Mouse (Mus musculus) stomach, embryonic 14.5 days (tissue): ENCODE results near the gene Ak8. TPM values are rescaled to one million over a fixed set of nuclear protein-coding genes. Genes with fewer than 3 reads are reported as not detected.
A peak's percentile ranks its signal among the peaks of the same experiment; 100 is the strongest.

Experiments
- ATAC-seq: fragments of 200-750 bp; cut with Nextera tagmentation; 2 replicates; pipeline ENCODE4 v1.8.0; 2017; ENCODE audit warnings: low read depth, moderate TSS enrichment; ENCODE audit not compliant: insufficient number of reproducible peaks, insufficient read depth, low FRiP score
- H3K27ac ChIP-seq: fragments of 300-500 bp; sonication (generic); 2 replicates; pipeline ENCODE4 v1.5.1; 2014; ENCODE audit warnings: mild to moderate bottlenecking, low read length, moderate library complexity, mixed read lengths
- H3K27me3 ChIP-seq: fragments of 300-500 bp; sonication (generic); 2 replicates; pipeline ENCODE4 v1.6.1; 2014; ENCODE audit warnings: low read length, control low read depth, mixed read lengths; ENCODE audit not compliant: control insufficient read depth, insufficient read depth
- H3K36me3 ChIP-seq: fragments of 300-500 bp; sonication (generic); 2 replicates; pipeline ENCODE4 v1.6.1; 2014; ENCODE audit warnings: mild to moderate bottlenecking, control low read depth, low read length, moderate library complexity, mixed read lengths; ENCODE audit not compliant: control insufficient read depth, insufficient read depth
- H3K4me1 ChIP-seq: fragments of 300-500 bp; sonication (generic); 2 replicates; pipeline ENCODE4 v1.6.1; 2014; ENCODE audit warnings: low read length, control low read depth, mixed read lengths; ENCODE audit not compliant: control insufficient read depth, insufficient read depth
- H3K4me2 ChIP-seq: fragments of 300-500 bp; sonication (generic); replicated peaks from 2 replicates; pipeline ENCODE4 v1.6.1; 2014; ENCODE audit warnings: low read depth, low read length, control low read depth
- H3K4me3 ChIP-seq: fragments of 300-500 bp; sonication (generic); 2 replicates; pipeline ENCODE4 v1.5.1; 2014; ENCODE audit warnings: low read depth, low read length, control low read depth
- H3K9ac ChIP-seq: fragments of 300-500 bp; sonication (generic); replicated peaks from 2 replicates; pipeline ENCODE4 v1.6.1; 2014; ENCODE audit warnings: low read depth, mild to moderate bottlenecking, control low read depth, low read length, moderate library complexity, mixed read lengths
- H3K9me3 ChIP-seq: fragments of 300-500 bp; sonication (generic); 2 replicates; pipeline ENCODE4 v1.6.1; 2016; ENCODE audit warnings: low read depth, low read length, control low read depth; ENCODE audit not compliant: control insufficient read depth
- WGBS: fragments of 180-500 bp; shearing (Covaris S2); extraction: QIAGEN DNeasy Blood & Tissue Kit; methylation state at CpG from one replicate; pipeline ENCODE4 v1.1.7; 2014; 5-methylcytosine and 5-hydroxymethylcytosine counted together
- polyA plus RNA-seq: library from polyadenylated mRNA; unstranded; fragments of >200 nt; fragmentation: Nextera tagmentation; extraction: Ambion mirVana; gene quantifications from 2 replicates; pipeline ENCODE4 v1.2.1, GENCODE M21; 2014

The Ak8 gene
- polyA plus RNA-seq, 1 experiment from 2014 or later = 0.42 TPM

- H3K4me3 ChIP-seq = no peak overlapping the region
- H3K9me3 ChIP-seq = no peaks in the 10 kb centered on the region
- peak; percentile 58; the same call in 1 of the 2 replicates for ATAC-seq
- no peak overlapping the region for H3K27ac ChIP-seq
- WGBS = 79% methylated on average over 8 of the region's 8 CpGs
- H3K4me1 ChIP-seq = no peaks in the 10 kb centered on the region
- no peak overlapping the region for H3K9ac ChIP-seq
- no peak overlapping the region for H3K4me2 ChIP-seq
- H3K27me3 ChIP-seq = no peaks in the 10 kb centered on the region
- H3K36me3 ChIP-seq = peaks cover 81% of the 10 kb centered on the region
These were observed 24.0 kb upstream of the Ak8 start for GRCm38 (mm10) chr2:28676005-28676404.

- Histone ChIP-seq H3K27me3 (no peaks in the 10 kb centered on the region), H3K9ac (no peak overlapping the region), H3K9me3 (no peaks in the 10 kb centered on the region), H3K27ac (no peak overlapping the region), H3K36me3 (peaks cover 67% of the 10 kb centered on the region), H3K4me1 (no peaks in the 10 kb centered on the region), H3K4me3 (no peak overlapping the region), H3K4me2 (no peak overlapping the region)
- no peak for ATAC-seq
- WGBS = 38% methylated on average over 4 of the region's 4 CpGs
These were observed 19.3 kb upstream of the Ak8 start for GRCm38 (mm10) chr2:28680710-28681109.

DNA sequence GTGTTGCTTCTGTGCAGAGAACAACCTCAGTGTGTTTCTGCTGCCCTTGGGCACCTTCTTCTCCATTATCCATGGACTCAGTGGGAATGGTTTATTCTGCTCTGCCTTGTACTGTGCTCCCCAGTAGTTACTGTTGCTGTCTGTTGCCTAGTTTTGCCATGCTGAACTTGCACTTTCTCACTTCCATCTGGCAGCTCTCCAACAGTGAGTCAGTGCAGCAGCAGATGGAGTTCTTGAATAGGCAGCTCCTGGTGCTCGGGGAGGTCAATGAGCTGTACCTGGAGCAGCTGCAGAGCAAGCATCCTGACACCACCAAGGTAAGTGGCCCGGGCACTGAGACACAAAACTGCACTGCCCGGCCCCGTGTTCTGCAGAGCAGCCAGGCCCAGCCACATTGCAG, 18.2 kb upstream of the Ak8 start:
- no peak overlapping the region for H3K4me3 ChIP-seq

DNA sequence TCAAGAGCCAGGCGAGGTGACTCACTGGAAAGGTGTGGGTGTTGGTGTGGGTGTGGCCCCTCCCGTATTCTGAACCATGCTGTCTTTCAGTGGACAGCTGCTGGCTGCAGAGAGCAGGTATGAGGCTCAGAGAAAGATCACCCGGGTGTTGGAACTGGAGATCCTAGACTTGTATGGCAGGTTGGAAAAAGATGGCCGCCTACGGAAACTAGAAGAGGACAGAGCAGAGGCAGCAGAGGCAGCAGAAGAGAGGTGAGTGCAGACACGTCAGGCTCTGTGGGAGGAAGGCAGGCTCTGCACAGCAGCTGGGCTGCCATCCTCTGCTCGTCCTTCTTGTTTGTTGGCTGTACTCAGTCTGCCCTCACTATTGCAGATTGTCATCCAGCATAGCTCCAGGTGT, 14.1 kb upstream of the Ak8 start:
- H3K4me3 ChIP-seq = no peak overlapping the region
- no peak overlapping the region for H3K4me2 ChIP-seq
- no peak overlapping the region for H3K27ac ChIP-seq
- ATAC-seq = no peak
- no peaks in the 10 kb centered on the region for H3K27me3 ChIP-seq
- H3K36me3 ChIP-seq = peaks cover 34% of the 10 kb centered on the region
- 83% methylated on average over 7 of the region's 7 CpGs for WGBS
- no peak overlapping the region for H3K9ac ChIP-seq
- H3K4me1 ChIP-seq = no peaks in the 10 kb centered on the region
- no peaks in the 10 kb centered on the region for H3K9me3 ChIP-seq

More for the DNA sequence above, 18.2 kb upstream of the Ak8 start:
- Histone ChIP-seq H3K36me3 (peaks cover 58% of the 10 kb centered on the region), H3K27ac (no peak overlapping the region), H3K9ac (no peak overlapping the region), H3K27me3 (no peaks in the 10 kb centered on the region), H3K4me1 (no peaks in the 10 kb centered on the region), H3K4me2 (no peak overlapping the region), H3K9me3 (no peaks in the 10 kb centered on the region)
- WGBS = 80% methylated on average over 4 of the region's 4 CpGs
- ATAC-seq = no peak

- Histone ChIP-seq H3K27me3 (no peaks in the 10 kb centered on the region), H3K4me3 (no peak overlapping the region), H3K4me1 (no peaks in the 10 kb centered on the region), H3K4me2 (no peak overlapping the region), H3K9ac (no peak overlapping the region), H3K36me3 (peaks cover 16% of the 10 kb centered on the region), H3K9me3 (no peaks in the 10 kb centered on the region), H3K27ac (no peak overlapping the region)
- 36% methylated on average over 3 of the region's 3 CpGs for whole genome bisulfite sequencing
- no peak for ATAC-seq
These were observed 11.5 kb upstream of the Ak8 start for GRCm38 (mm10) chr2:28688431-28688830.

DNA sequence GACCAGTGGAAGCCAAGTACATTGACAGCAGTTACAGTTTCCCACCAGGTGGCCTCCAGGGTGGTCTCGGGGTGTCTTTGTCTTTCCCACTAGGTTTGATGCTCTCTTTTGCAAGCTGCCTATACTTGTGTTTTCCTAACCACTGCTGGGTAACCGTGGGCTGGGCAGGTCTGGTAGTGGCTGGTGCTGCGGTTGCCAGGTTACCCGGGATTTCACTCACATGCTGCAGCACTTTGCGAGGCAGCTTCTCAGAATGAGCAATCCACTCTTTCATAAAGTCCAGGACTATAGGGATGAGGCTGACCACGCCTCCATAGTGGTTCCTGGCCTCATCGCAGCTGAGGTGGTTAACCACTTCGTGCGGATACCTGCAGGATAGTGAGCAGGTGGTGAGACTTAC, 7.3 kb upstream of the Ak8 start:
- 72% methylated on average over 9 of the region's 9 CpGs for WGBS
- H3K36me3 ChIP-seq = 0 out of 2 replicates have a peak, but pooled peaks cover 5% of the 10 kb centered on the region
- no peak for ATAC-seq

DNA sequence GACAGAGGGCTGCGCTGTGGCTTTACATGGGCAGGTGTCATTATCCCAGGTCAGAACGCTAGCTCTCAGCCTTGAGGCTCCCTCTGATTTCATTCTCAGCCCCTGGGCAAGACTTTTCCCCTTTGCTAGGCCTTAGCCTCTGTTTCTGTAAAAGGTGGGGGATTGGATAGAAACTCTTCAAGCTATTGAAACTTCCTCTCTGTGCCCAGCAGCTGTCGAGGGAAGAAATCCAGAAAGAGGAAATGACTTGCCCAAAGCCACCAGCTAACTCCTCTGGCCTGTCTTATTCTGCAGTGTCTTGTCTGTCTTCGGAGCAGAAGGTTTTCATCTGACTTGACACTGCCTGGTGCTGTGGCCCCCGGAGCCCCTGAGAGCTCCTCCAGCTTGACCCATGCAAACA, 1.4 kb upstream of the Ak8 start:
- Histone ChIP-seq H3K4me3 (no peak overlapping the region), H3K4me2 (no peak overlapping the region), H3K27me3 (no peaks in the 10 kb centered on the region), H3K27ac (no peak overlapping the region), H3K9ac (no peak overlapping the region), H3K36me3 (no peaks in the 10 kb centered on the region), H3K9me3 (no peaks in the 10 kb centered on the region), H3K4me1 (0 out of 2 replicates have a peak, but pooled peaks cover 5% of the 10 kb centered on the region)
- WGBS = 84% methylated on average over 5 of the region's 5 CpGs
- no peak for ATAC-seq

More for the DNA sequence above, 7.3 kb upstream of the Ak8 start:
- H3K27me3 ChIP-seq = no peaks in the 10 kb centered on the region
- no peaks in the 10 kb centered on the region for H3K4me1 ChIP-seq
- no peak overlapping the region for H3K27ac ChIP-seq
- no peak overlapping the region for H3K9ac ChIP-seq
- no peak overlapping the region for H3K4me3 ChIP-seq
- no peak overlapping the region for H3K4me2 ChIP-seq
- H3K9me3 ChIP-seq = no peaks in the 10 kb centered on the region

- H3K27me3 ChIP-seq = no peaks in the 10 kb centered on the region
- no peaks in the 10 kb centered on the region for H3K9me3 ChIP-seq
- H3K4me3 ChIP-seq = no peak overlapping the region
- no peak for ATAC-seq
- no peak overlapping the region for H3K27ac ChIP-seq
- 0 out of 2 replicates have a peak, but pooled peaks cover 5% of the 10 kb centered on the region for H3K4me1 ChIP-seq
- H3K4me2 ChIP-seq = no peak overlapping the region
- H3K9ac ChIP-seq = no peak overlapping the region
- no peaks in the 10 kb centered on the region for H3K36me3 ChIP-seq
- WGBS = 68% methylated on average over 8 of the region's 8 CpGs
These were observed 1.8 kb downstream of the Ak8 start for GRCm38 (mm10) chr2:28701646-28702262.

DNA sequence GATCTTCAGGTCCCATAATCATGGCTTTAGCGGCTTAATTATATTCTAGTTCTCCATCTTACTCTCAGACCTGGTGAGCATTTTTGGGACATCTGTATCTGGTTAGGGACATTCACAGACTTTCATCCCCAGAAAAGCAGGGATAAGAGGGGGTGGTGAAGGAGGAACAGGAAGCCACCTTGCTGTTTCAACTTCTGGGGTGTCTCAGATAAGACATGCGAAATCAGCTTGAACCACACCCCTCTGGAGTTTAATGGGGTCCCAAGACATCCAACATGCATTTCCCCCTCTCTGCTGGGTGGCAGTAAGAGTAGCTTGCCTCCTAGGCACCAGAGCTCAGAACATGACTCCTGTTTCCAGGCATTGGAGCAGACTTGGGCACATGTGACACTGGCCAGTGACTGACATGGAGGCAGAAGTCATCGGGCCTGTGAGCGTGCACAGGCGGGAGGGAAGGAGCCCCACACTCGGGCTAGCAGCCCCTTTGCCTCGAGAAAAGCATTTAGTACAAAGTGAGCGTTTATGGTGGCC, 6.2 kb downstream of the Ak8 start:
- 69% methylated on average over 8 of the region's 8 CpGs for WGBS
- Histone ChIP-seq H3K27ac (no peak overlapping the region), H3K36me3 (no peaks in the 10 kb centered on the region), H3K4me1 (no peaks in the 10 kb centered on the region), H3K9me3 (no peaks in the 10 kb centered on the region), H3K4me3 (no peak overlapping the region), H3K9ac (no peak overlapping the region), H3K4me2 (no peak overlapping the region), H3K27me3 (no peaks in the 10 kb centered on the region)
- ATAC-seq = no peak
